Mouse (Mus musculus) MEL-GATA-1-ER (cell line): ENCODE data around the gene Sesn3.
A peak's percentile ranks its signal among the peaks of the same experiment; 100 is the strongest.
"Not testable (repeated sequence)": the region's sequence is repeated elsewhere in the genome, so short reads cannot be mapped to it uniquely, and the experiment has no call there.

Source experiments
- DNase-seq: peaks from one replicate; pipeline ENCODE4 v3.0.0-alpha.2; 2012; ENCODE audit warnings: low read depth; ENCODE audit errors: extremely low read depth

Sesn3 gene

DNA sequence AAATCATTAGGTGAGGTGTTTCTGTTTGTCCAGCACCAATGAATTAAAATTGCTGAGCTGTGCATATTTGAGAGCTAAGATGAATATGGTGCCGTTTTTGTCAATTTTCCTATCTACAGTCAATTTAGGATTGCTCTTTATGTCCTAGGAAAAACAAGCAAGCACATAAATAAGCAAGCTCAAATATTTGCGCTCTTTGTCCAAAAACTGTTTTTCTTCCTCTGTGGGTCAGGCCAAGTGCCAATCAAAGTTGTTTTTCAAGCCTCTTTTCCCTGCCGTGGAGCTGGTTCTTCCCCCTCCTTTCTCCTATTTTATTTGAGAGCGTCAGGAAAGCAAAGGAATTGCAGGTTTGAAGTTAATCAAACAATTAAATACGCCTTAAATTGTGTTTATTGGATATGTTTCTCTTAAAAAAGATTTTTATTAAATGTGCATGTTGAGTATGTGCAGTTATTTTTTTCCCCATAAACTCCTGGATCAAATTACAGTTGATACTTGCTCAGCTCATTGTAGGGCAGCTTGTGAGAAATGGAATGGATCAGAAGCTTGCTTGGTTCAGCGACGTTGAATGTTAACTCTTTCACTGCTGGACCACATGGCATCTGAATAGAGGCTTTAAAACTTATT, 2.6 kb downstream of the Sesn3 start:
- DNase-seq = no peak

DNA sequence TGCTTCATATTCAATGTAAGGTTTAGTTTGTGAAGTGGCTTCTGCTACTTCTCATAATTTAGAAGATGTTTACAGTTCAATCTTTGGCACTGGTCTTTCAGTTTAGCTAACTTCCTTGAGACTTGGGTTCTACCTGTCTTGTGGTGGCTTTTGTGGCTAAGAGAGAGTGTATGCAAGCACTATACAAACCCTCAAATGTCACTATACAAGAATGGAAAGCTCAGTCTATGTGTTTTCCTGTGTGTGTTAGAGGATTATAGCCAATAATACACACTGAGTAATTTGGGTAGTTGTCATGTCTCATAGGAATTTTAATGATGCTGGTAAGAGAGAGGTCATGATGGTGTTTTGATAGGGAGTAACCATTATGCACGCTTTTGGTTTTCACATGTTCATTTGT, 5.8 kb downstream of the Sesn3 start:
- DNase-seq = no peak

DNA sequence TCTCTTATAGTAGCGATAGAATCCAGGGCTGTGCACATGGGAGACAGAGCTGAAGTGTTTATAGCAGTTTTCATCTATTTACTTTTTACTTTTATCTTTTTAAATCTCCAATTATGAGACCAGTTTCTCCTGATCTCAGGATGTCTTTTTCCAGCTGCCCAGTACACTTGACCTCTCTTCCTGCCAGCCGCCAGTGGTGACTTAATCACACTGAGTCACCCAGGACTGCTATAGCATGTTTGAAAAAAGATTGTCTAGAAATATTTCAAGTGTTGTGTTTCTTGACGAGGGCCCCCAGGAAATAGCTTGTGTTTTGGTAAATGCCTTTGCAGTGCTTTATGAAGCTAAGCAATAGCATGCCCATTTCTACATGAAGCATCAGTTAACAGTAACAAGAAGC, 10.2 kb downstream of the Sesn3 start:
- DNase-seq = no peak

DNA sequence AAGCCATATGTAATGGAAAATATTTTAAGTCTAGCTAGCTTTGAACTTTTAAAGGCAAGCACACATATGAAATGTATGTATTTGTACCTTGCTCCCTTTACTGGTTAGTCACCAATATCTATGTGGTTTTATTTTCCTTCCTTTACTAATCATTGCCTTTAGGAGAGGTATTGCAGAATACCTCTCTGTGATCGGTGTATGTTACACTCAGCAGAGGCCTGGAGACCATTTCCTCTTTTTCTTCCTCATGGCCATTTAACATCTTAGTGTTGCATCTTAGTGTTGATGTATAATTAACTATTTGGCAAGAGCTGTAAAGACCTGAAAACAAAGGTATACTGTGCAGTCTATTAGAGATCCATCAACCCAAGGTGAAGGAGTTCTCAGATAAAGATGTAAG, 12.4 kb downstream of the Sesn3 start:
- DNase-seq = no peak

DNA sequence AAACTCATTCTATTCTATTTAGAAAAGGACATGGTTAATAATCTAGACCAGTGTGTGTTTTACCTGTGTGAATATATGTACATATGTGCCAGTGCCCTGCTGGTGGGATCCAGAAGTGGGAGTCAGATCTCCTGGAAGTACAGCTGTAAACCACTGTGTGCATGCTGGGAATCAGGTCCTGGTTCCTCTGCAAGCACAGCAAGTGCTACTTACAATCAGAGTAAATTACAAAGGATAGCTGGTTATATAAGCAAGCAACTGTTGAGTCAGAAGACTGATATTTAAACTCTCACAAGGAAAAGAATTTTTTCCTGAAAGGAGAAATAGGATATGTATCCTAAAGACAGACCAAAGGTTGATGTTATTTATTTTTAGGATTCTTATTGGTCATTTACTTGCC, 13.6 kb downstream of the Sesn3 start:
- DNase-seq = no peak

DNA sequence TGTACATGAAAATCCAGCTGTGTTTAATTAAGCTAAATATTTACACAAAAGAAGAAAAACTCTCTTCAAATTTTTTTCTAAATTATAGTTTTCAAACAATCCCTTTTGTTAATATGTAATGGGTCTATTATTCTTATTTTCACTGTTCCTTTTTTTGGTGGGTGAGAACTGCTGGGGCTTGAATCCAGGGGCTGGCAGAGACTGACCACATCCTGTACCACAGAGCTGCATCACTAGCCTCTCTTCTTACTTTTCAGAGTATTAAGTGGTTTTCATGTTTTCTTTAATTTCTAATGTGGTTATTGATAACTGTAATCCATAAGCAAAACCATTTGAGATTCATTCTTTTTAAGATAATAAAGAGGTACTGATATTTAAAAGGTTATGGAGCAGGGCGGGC, 19.0 kb downstream of the Sesn3 start:
- DNase-seq = no peak

DNA sequence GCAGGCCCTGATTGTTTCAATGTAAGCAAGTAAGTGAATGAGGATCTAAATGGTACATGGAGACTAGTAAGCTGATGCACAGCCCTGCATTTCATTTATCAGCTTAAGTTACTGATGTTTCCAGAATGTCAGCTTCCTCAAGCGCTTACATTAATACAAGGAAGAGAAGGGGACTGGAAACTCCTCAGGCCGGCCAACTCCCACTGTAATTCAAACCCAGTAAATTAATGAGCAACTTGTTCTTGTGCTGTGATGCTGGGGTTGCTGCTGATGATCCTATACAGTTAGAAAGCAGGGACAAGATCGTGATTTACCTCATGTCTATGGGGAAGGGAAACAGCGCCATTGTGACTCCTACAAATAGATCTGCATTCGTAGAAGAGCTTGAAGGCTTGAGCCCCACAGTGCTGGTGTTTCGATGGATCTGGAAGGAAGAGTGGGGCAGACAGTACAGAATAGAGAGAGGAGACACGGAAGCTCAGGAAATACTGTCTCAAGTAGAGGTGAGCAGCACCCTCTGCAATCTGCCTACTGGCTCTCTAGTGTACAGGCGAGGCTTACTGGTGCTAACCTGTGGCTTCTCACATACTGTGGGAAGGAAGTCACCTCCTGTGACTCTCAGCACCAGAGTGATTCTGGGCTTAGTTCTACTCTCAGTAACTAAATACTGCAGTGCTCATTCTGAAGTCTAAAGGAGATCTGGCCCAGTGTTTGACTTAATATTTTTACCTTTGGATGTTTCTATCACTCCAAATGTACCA, 21.0 kb downstream of the Sesn3 start:
- DNase-seq = no peak

DNA sequence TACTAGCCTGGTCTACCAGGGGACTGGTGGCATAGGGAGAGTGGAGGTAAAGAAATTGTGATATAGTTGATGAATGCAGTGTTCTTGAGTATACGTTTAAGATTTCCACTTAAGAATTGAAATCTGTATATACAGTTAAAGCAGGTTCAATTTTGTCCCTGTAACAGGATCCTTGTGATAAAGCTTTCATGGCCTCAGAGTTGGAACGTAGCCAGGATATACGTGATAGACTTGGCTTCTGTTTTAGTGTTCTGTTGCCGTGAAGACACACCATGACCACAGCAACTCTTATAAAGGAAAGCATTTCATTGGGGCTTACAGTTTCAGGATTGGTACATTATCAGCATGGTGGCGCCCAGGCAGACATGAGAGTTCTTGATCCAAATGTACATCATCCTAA, 22.3 kb downstream of the Sesn3 start:
- no peak for DNase-seq

DNA sequence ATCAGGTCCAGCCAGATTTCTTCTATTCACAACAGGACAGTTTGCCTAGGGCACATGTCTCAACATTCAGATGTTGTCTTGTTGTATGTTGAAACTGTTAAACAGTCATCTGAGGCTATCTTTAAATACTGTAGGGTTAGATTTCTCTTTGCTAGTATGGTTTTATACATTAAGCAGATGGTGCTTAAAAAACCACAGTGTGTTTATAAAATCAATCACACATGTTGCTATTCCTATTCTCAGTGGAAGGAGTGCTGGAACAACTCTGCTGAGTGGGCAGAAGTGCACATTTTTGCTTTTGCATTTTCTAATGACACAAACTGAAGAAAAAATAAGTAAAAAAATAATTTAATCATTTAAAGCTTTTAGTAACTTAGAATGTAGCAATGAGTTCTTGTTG, 25.0 kb downstream of the Sesn3 start:
- no peak for DNase-seq

DNA sequence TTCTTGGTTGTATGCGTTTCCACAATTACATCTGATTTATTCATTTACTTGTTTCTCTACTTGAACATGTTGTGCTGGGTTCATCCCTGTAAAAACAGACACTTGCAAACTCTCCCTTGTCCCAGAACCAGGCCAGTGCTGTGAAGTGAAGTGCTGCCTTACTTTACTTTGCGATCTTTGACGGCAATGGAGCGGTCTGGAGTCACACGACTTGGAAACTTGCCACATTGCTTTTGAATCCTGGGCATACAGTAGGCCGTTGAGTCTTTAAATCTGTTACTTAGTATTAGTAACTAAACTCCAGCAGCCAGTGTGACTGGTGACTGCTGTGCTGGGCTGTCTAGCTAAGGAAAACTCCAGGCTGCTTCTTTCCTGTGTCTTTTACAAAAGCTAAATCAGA, 25.9 kb downstream of the Sesn3 start:
- no peak for DNase-seq

DNA sequence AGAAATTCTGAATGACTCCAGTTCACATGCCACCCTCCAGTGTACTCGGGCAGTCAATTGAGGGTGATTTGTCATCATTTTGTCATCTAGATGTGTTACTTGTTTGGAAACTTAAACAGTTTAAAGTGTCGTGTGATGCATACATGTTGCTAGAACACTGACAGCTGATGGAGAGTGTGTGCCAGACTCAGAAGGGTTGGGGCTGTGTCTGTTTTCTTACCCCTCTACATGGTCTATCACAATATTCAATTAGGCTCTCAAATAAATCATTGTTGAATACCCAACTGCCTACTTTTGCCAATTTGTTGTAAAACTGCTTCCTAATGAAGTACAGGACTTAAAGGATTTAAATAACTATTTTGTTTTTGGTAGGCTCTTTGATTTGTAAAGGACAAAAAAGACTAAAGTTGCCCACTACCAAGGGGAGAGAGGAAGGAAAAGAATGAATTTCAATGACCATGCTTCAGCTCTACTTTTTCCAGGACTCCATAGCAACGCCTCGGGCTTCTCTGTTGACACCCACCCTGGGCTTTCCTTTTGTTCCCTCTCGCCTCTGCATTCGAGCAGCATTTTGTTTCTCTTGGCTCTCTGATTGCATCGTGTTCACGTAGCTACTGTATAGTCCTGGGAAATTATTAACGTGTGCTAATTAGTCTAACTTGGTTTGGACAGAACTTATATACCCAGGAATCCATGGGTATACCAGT, 29.5 kb downstream of the Sesn3 start:
- DNase-seq = no peak

DNA sequence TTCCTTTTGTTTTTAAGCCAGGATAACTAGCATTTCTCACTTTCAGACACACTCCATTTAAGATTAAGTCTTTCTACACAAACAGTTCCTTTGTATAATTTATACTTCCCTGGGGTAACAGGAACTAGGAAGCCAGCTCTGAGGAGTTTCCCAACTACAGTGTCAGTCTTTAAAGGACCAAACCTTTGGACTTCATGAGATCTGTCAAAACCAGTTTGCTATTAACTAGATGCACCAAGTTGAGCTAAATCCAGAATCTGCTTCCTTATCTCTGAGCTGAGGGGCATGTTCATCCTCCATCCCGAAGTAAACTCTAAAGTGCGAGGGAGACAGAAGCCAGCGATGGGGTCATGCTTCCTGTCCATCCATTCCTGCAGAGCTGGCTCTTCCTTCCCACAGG, 32.5 kb downstream of the Sesn3 start:
- no peak for DNase-seq

DNA sequence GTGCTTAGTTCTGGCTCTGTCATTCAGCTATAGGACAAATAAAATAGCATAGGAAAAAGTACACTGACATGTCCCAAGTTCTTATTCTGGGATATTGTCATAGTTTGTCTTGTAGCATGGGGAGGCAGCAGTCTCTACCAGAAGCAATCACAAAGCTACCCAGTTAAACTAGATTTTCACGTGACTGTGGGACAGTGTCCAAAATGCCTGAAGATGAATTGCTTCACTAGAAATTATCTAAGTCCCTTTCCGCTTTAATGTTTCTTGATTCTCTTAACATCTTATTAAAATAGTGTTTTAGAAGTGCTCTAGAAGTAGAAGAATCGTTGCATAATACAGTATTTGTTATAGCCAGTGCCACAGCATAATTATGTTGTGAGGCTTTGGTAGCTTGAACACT, 39.1 kb downstream of the Sesn3 start:
- no peak for DNase-seq

DNA sequence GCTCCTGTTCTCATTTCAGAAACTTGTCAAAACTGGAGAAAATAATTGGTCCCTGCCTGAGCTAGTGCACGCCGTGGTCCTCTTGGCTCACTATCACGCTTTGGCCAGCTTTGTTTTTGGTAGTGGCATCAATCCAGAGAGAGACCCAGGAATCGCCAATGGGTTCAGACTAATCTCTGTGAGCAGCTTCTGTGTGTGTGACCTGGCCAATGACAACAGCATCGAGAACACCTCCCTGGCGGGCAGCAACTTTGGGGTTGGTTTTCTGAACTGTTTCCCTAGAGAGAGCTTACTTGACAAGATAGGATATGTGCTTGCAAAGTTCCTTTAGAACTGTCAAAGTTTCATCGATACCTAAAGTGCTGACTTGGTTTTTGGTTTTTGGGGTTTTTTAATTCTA, 39.6 kb downstream of the Sesn3 start:
- DNase-seq = no peak

DNA sequence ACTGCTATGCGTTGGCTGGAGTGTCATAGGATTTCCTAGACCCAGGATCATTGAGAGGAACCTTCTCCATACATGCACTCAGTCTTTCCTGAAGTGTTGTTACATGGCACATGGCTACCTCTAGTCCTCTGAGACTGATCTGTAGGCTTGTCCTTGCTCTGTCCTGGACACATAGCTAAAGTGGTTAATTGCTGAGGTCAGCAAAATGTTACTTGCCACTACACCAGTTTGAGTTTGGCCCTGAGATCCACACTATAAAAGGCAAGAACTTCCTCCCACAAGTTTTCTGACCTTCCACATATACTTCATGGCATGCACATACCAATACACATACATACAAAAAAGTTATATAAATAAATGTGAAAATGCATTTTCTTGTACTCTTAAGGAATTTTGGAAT, 41.8 kb downstream of the Sesn3 start:
- DNase-seq = no peak

DNA sequence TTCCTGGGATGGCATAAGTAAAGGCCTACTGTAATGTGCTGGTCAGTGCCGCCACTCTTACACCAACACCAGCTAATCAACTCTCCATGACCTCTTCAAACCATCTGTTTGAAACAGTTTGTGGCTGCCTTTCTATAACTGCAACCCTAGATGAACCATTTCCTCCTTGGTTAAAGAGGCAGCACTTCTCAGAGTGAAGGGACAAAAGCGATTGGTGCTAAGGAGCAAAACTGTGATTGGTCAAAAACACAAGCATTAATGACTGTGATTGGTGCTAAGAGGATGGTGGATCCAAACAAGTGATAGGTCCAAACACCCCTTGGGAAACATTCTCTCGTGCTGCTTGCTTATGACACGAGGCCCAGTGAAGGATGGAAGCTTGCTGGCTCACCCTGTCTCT, 61.0 kb downstream of the Sesn3 start:
- DNase-seq = no peak

DNA sequence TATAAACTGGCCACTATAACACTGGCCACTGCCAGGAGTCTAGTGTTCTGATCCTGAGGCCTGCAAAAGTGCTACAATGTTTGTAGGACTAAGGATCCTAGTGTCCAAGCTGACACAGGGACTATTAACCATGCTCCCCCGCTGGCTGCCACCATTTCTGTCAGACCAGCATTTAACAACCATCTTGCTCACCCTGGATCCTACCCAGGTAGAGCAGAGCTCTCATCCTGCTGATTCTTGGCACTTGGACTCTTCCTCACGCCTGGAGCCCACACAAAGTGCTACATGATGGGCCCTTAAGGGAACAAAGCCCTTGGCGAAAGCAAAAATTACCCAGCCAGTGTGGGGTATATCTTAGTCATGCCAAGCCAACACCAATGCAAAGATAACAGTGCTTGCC, 62.0 kb downstream of the Sesn3 start:
- DNase-seq = no peak

DNA sequence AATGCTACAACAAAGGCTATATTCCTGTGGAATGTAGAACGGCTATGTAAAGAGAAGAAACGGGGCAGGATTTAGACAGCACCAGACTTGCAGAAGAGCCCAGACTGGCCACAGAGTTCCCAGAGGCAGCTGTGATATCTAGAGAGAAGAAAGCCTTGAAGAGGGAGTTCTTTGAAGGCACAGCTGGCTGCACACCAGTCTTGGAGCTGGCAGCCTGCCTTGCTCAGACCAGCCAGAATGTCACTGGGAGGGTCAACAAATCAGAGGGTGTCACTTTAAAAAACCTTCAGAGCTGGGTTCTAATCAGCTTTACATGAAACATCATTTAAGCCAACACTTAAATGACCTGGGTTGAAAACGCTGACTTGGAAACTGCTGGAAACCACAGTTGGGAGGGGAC, 63.8 kb downstream of the Sesn3 start:
- DNase-seq = no peak

DNA sequence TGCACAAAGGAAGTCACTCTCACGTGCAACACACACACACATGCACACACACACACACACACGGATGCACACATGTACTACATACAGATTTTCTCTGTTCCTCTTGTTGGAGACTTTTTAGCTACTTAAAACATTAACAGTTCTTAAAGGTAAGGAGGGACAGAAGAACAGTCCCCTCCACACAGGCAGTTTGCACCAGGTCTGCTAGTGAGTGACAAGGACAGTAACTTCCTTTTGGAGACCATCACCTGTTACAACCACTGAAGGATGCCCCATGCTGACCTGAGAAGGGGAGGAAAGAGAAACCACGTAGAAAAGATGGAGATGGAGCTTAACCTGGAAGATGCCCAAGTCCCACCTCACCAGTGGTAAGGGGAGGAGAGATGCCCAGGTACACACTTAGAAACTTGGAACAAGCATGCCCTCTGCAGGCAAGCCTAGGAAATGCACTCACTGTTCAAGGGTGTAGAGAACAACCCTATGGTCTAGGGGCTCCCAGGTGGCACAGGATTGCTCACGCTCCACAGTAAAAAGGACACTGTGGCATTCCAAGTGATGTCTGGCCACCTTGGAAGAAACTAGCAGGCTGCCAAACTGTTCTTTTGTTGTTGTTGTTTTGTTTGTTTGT, 67.3 kb downstream of the Sesn3 start:
- peak; percentile 36 for DNase-seq

DNA sequence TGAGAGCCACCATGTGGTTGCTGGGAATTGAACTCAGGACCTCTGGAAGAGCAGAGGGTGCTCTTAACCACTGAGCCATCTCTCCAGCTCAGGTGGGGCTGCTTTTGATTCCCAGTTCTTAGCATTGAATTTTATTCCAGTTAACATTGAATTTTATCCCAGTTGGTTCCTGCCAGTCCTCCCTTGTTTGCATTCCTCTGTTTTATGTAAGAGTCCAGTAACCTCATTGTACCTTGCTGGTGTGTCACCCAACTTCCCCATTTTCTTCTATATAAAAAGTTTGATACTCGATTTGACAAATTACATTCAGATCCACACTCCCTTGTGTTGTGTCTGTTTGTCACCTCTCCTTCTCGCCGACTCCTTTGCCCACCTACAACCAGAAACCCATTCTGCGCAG, 71.0 kb downstream of the Sesn3 start:
- not testable (repeated sequence) for DNase-seq

DNA sequence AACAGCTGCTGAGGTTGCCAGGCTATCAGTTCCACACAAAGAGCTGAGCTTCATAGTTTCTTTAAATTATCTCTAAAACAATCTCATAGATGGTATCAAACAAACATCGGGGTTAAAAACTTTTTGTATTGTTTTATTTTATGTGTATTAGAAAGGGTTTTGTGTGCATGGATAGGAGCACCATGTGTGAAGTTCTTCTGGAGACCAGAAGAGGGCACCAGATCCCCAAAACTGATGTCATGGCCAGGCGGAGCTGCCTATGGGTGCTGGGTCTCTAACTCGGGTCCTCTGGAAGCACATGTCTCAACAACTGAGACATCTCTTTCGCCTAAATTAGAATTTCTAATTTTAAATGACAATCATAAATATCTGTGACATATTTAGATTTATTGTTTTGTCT, 73.5 kb downstream of the Sesn3 start:
- no peak for DNase-seq

DNA sequence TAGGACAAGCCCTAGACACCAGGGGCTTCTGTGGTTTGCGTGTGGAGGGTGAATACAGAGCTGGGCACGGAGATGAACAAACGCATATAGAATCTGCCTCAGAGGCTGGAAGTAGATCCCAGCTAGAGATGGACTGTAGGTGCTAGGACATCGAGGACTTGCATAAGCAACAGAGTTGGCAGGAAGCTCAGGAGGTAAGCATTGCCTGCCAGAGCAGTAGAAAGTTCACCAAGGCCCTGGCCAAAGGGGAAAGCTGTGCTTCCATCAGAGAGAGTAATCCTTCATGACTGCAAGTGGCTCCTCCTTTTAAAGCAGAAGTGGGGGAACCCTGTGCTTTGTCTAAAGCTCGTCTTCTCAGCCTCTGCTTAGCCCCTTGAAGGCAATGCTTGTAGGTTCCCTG, 74.5 kb downstream of the Sesn3 start:
- no peak for DNase-seq
